Mouse (Mus musculus): Measurements from ENCODE around the gene Sgcg. TPM values are rescaled to one million over a fixed set of nuclear protein-coding genes. Genes with fewer than 3 reads are reported as not detected.
A peak's percentile ranks its signal among the peaks of the same experiment; 100 is the strongest.

The Sgcg gene
- total RNA-seq (2021) (100 to 1,000 TPM; 181 to 235 TPM), polyA plus RNA-seq (2012; rRNA removed) (105 and 191 TPM in 2 replicates)
- long read RNA-seq, transcript Sgcg-201 (8 exons, 3,515 nt) = major isoform, 236 of 266 reads
- long read RNA-seq, partial matches to known transcripts = 8 of 266 reads
- long read RNA-seq, other reads (novel, unspliced or antisense) = 22 of 266 reads

- intact Hi-C loops (cut with DNase I) = no loop called here
- Histone ChIP-seq H3K27ac (peak within 1 kb of the TSS; percentile 79), H3K4me3 (peak within 1 kb of the TSS; percentile 54), H3K4me1 (ENCODE audit: control insufficient read depth, insufficient read depth, low read length) (no peaks in the 10 kb centered on the region), H3K9ac (ENCODE audit: low read depth, low read length) (peak within 1 kb of the TSS; percentile 74), H3K36me3 (ENCODE audit: control insufficient read depth, insufficient read depth, low read length) (peaks cover 2% of the 10 kb centered on the region), H3K79me2 (replicated peaks; ENCODE audit: control insufficient read depth, insufficient read depth, low read length) (no peaks in the 10 kb centered on the region), H3K27me3 (ENCODE audit: control insufficient read depth, insufficient read depth, low read length) (no peaks in the 10 kb centered on the region)
- 40% methylated on average over 11 of the region's 11 CpGs for WGBS
- DNase-seq = peak; percentile 59 to 80
- 0 out of 2 replicates have a peak, but pooled peaks have one; percentile 28 for TF ChIP-seq EP300 (IDR thresholded peaks at IDR 0.05; ENCODE audit: insufficient read depth, low read depth, low read length)
- peak; percentile 64 for TF ChIP-seq POLR2A (IDR thresholded peaks at IDR 0.05; ENCODE audit: insufficient read depth, low read depth, low read length)
- no peak for TF ChIP-seq CTCF (IDR thresholded peaks at IDR 0.05)
Measured at GRCm38 (mm10) chr14:61258352-61258751, at the start of gene Sgcg. Sgcg (minus strand) TSS chr14:61258490.

- Histone ChIP-seq H3K9ac (ENCODE audit: low read depth, low read length) (no peak overlapping the region), H3K4me3 (no peak overlapping the region), H3K27ac (no peak overlapping the region), H3K36me3 (ENCODE audit: control insufficient read depth, insufficient read depth, low read length) (no peaks in the 10 kb centered on the region), H3K27me3 (ENCODE audit: control insufficient read depth, insufficient read depth, low read length) (no peaks in the 10 kb centered on the region), H3K79me2 (replicated peaks; ENCODE audit: control insufficient read depth, insufficient read depth, low read length) (no peaks in the 10 kb centered on the region), H3K4me1 (ENCODE audit: control insufficient read depth, insufficient read depth, low read length) (no peaks in the 10 kb centered on the region)
- 72% methylated on average over 4 of the region's 4 CpGs for WGBS
- no peak for TF ChIP-seq CTCF (IDR thresholded peaks at IDR 0.05)
- TF ChIP-seq EP300 (IDR thresholded peaks at IDR 0.05; ENCODE audit: insufficient read depth, low read depth, low read length) = no peak
- TF ChIP-seq POLR2A (IDR thresholded peaks at IDR 0.05; ENCODE audit: insufficient read depth, low read depth, low read length) = no peak
- intact Hi-C loops (cut with DNase I) = no loop called here
- DNase-seq = no peak
Measured at GRCm38 (mm10) chr14:61303969-61304609, 45.8 kb upstream of the Sgcg start.

GRCm38 (mm10) chr14:61302428-61302827 is 44.1 kb upstream of the Sgcg start:
- DNase-seq = no peak
- Histone ChIP-seq H3K36me3 (ENCODE audit: control insufficient read depth, insufficient read depth, low read length) (no peaks in the 10 kb centered on the region), H3K9ac (ENCODE audit: low read depth, low read length) (no peak overlapping the region), H3K79me2 (replicated peaks; ENCODE audit: control insufficient read depth, insufficient read depth, low read length) (no peaks in the 10 kb centered on the region), H3K27ac (no peak overlapping the region), H3K27me3 (ENCODE audit: control insufficient read depth, insufficient read depth, low read length) (no peaks in the 10 kb centered on the region), H3K4me1 (ENCODE audit: control insufficient read depth, insufficient read depth, low read length) (no peaks in the 10 kb centered on the region), H3K4me3 (no peak overlapping the region)
- no peak for TF ChIP-seq CTCF (IDR thresholded peaks at IDR 0.05)
- TF ChIP-seq EP300 (IDR thresholded peaks at IDR 0.05; ENCODE audit: insufficient read depth, low read depth, low read length) = no peak
- no peak for TF ChIP-seq POLR2A (IDR thresholded peaks at IDR 0.05; ENCODE audit: insufficient read depth, low read depth, low read length)
- intact Hi-C loops (cut with DNase I) = no loop called here
- WGBS = 46% methylated on average over 2 of the region's 2 CpGs

- H3K4me1 ChIP-seq (ENCODE audit: control insufficient read depth, insufficient read depth, low read length) = no peaks in the 10 kb centered on the region
- no peaks in the 10 kb centered on the region for H3K36me3 ChIP-seq (ENCODE audit: control insufficient read depth, insufficient read depth, low read length)
- intact Hi-C loops (cut with DNase I) = no loop called here
- no peak overlapping the region for H3K27ac ChIP-seq
- H3K4me3 ChIP-seq = no peak overlapping the region
- 39% methylated on average over 2 of the region's 2 CpGs for WGBS
- H3K79me2 ChIP-seq (replicated peaks; ENCODE audit: control insufficient read depth, insufficient read depth, low read length) = no peaks in the 10 kb centered on the region
- TF ChIP-seq POLR2A (IDR thresholded peaks at IDR 0.05; ENCODE audit: insufficient read depth, low read depth, low read length) (no peak), CTCF (IDR thresholded peaks at IDR 0.05) (no peak), EP300 (IDR thresholded peaks at IDR 0.05; ENCODE audit: insufficient read depth, low read depth, low read length) (no peak)
- no peak for DNase-seq
- H3K27me3 ChIP-seq (ENCODE audit: control insufficient read depth, insufficient read depth, low read length) = no peaks in the 10 kb centered on the region
- H3K9ac ChIP-seq (ENCODE audit: low read depth, low read length) = no peak overlapping the region
Measured at GRCm38 (mm10) chr14:61301323-61301722, 43.0 kb upstream of the Sgcg start.

- Histone ChIP-seq H3K4me3 (no peak overlapping the region), H3K27me3 (ENCODE audit: control insufficient read depth, insufficient read depth, low read length) (no peaks in the 10 kb centered on the region), H3K9ac (ENCODE audit: low read depth, low read length) (no peak overlapping the region), H3K4me1 (ENCODE audit: control insufficient read depth, insufficient read depth, low read length) (no peaks in the 10 kb centered on the region), H3K27ac (no peak overlapping the region), H3K36me3 (ENCODE audit: control insufficient read depth, insufficient read depth, low read length) (no peaks in the 10 kb centered on the region), H3K79me2 (replicated peaks; ENCODE audit: control insufficient read depth, insufficient read depth, low read length) (no peaks in the 10 kb centered on the region)
- TF ChIP-seq POLR2A (IDR thresholded peaks at IDR 0.05; ENCODE audit: insufficient read depth, low read depth, low read length) (no peak), EP300 (IDR thresholded peaks at IDR 0.05; ENCODE audit: insufficient read depth, low read depth, low read length) (no peak)
- DNase-seq = no peak
- intact Hi-C loops (cut with DNase I) = loop anchor here (10.0 kb wide), 1 partner anchor 165 kb away; the partner anchor contains the start of gene Sacs
- WGBS = 90% methylated on average over 6 of the region's 6 CpGs
Measured at GRCm38 (mm10) chr14:61299810-61300209, 41.5 kb upstream of the Sgcg start.

- H3K79me2 ChIP-seq (replicated peaks; ENCODE audit: control insufficient read depth, insufficient read depth, low read length) = no peaks in the 10 kb centered on the region
- DNase-seq = peak; percentile 30 to 55
- H3K36me3 ChIP-seq (ENCODE audit: control insufficient read depth, insufficient read depth, low read length) = no peaks in the 10 kb centered on the region
- intact Hi-C loops (cut with DNase I) = loop anchor here (1.0 to 10.0 kb wide), 3 partner anchors 52 to 495 kb away; partner anchors contain the start of gene Sacs
- 14% methylated on average over 6 of the region's 6 CpGs for WGBS
- TF ChIP-seq CTCF (IDR thresholded peaks at IDR 0.05) (peak; percentile 48), POLR2A (IDR thresholded peaks at IDR 0.05; ENCODE audit: insufficient read depth, low read depth, low read length) (no peak)
- no peaks in the 10 kb centered on the region for H3K27me3 ChIP-seq (ENCODE audit: control insufficient read depth, insufficient read depth, low read length)
- no peak overlapping the region for H3K9ac ChIP-seq (ENCODE audit: low read depth, low read length)
- H3K27ac ChIP-seq = no peak overlapping the region
- H3K4me1 ChIP-seq (ENCODE audit: control insufficient read depth, insufficient read depth, low read length) = no peaks in the 10 kb centered on the region
- H3K4me3 ChIP-seq = no peak overlapping the region
Measured at GRCm38 (mm10) chr14:61294738-61295079, 36.4 kb upstream of the Sgcg start.
